Mouse (Mus musculus) kidney, adult 2 months (tissue): ENCODE results near the gene Chrm2.

Experiments
- CTCF ChIP-seq: fragments of 200-500 bp; conservative IDR thresholded peaks from 2 replicates; pipeline ENCODE4 v1.5.1; 2011; ENCODE audit warnings: low read depth, mild to moderate bottlenecking, control low read depth, low read length, moderate library complexity, mixed read lengths; ENCODE audit not compliant: insufficient read depth, insufficient read length
- POLR2A ChIP-seq: fragments of 200-500 bp; IDR thresholded peaks from one replicate; pipeline ENCODE4 v1.6.1; 2011; ENCODE audit warnings: low read depth, low read length, control low read depth

DNA sequence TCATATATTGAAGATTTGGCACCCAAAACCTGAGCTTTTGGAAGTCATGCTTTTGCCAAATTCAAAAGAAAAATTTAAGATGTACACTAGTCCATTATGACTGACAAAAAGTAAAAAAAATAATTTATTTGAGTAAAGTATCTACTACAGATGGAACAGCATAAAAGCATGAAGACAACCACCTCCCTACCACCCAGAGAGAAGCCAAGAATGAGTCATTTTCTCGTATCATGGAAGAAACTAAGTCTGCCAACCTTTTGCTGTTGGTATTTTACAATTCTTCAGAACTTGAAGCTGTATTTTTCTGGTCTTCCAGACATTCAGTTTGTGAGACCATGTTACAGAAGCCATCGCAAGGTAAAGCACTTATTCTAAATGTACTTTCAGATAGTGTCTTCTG lies 13.9 kb upstream of the Chrm2 start:
- TF ChIP-seq CTCF (no peak), POLR2A (no peak)
